Mouse (Mus musculus): ENCODE data around the gene Cd47.

DNA sequence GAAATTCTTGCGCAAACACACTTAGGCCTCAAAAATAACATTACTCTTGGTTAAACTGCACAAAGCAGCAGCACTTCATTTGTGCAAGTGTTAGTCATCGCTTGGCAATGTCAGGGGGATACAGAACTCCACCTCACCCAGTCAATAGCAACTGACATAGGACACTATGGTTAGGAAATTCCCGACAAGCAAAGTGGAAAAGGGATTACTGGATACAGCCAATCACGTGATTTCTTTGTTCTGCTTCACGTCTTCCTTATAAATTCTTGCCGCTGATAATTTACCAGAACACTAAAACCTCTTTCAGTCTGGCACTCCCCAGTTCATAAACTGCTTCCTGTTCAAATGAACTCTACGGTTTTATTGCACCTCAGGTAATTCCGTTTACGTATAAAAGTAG, 123.4 kb downstream of the Cd47 start:
- TF ChIP-seq MAX (IDR thresholded peaks at IDR 0.05; ENCODE audit: low read length): no peak
- no peak for TF ChIP-seq POLR2A (IDR thresholded peaks at IDR 0.05; ENCODE audit: low read depth, low read length)
- TF ChIP-seq TBP (conservative IDR thresholded peaks at IDR 0.05; ENCODE audit: low read depth, low read length): no peak
- TF ChIP-seq EP300 (IDR thresholded peaks at IDR 0.05; ENCODE audit: low read length): no peak
- TF ChIP-seq CHD2 (IDR thresholded peaks at IDR 0.05; ENCODE audit: low read length): no peak
- no peak for TF ChIP-seq JUN (IDR thresholded peaks at IDR 0.05; ENCODE audit: insufficient read depth, low read depth, low read length)
- no peak for TF ChIP-seq CTCF (conservative IDR thresholded peaks at IDR 0.05 in 1 of 2, IDR thresholded peaks at IDR 0.05 in 1 of 2; ENCODE audit: low read depth in 2 of 2, low read length in 2 of 2)
- no peak for TF ChIP-seq CHD1 (IDR thresholded peaks at IDR 0.05; ENCODE audit: low read depth, low read length)
- no peak for TF ChIP-seq POLR2AphosphoS2 (IDR thresholded peaks at IDR 0.05; ENCODE audit: low read depth, low read length)
- no peak for TF ChIP-seq USF1 (IDR thresholded peaks at IDR 0.05; ENCODE audit: low read depth, low read length)
- TF ChIP-seq ZC3H11A (IDR thresholded peaks at IDR 0.05; ENCODE audit: low read depth, low read length): no peak
- TF ChIP-seq UBTF (IDR thresholded peaks at IDR 0.05; ENCODE audit: low read depth, low read length): no peak
- no peak for TF ChIP-seq E2F4 (IDR thresholded peaks at IDR 0.05; ENCODE audit: insufficient replicate concordance, low read depth, low read length)
- TF ChIP-seq RCOR1 (conservative IDR thresholded peaks at IDR 0.05; ENCODE audit: low read depth, low read length): no peak
